Mouse (Mus musculus) small intestine, adult 2 months (tissue): Measurements from ENCODE around the gene Anapc7.

Source experiments
- CTCF ChIP-seq: fragments of 200-500 bp; IDR thresholded peaks from 2 replicates; pipeline ENCODE4 v1.5.1; 2012; ENCODE audit warnings: low read depth, mild to moderate bottlenecking, control low read depth, inconsistent platforms, low read length, moderate library complexity, mixed read lengths; ENCODE audit not compliant: insufficient replicate concordance, insufficient read length; ENCODE audit errors: extremely low read depth
- POLR2A ChIP-seq: fragments of 200-500 bp; IDR thresholded peaks from 2 replicates; pipeline ENCODE4 v1.6.1; 2012; ENCODE audit warnings: low read depth, mild to moderate bottlenecking, control low read depth, inconsistent platforms, low read length, moderate library complexity

GRCm38 (mm10) chr5:122431221-122431620 is 9.7 kb downstream of the Anapc7 start:
- no peak for TF ChIP-seq CTCF
- TF ChIP-seq POLR2A: no peak
